Mouse (Mus musculus) heart, adult 8-10 months (tissue): Measurements from ENCODE around the gene Tmem215. TPM values are rescaled to one million over a fixed set of nuclear protein-coding genes. Genes with fewer than 3 reads are reported as not detected.

ENCODE experiments used
- DNase-seq: peaks from one replicate; pipeline ENCODE4 v3.0.0; 2022; ENCODE audit warnings: low spot score
- total RNA-seq, 4 experiments: library from RNA; stranded (reverse); gene quantifications; 2 replicates each; pipeline ENCODE4 v1.2.4; 2022

Gene Tmem215
- total RNA-seq, result under 1 TPM in 1 of 4 experiments, not detected in 3; 0.12 TPM

- no peak for DNase-seq
These were observed at the start of gene Tmem215 for GRCm38 (mm10) chr4:40471880-40472279. Gene Tmem215, plus strand, starts transcription at chr4:40472180.

GRCm38 (mm10) chr4:40431916-40432315 lies 40.1 kb upstream of the Tmem215 start:
- no peak for DNase-seq

GRCm38 (mm10) chr4:40433379-40433778 lies 38.6 kb upstream of the Tmem215 start:
- no peak for DNase-seq

- DNase-seq, result no peak
These were observed 37.6 kb upstream of the Tmem215 start for GRCm38 (mm10) chr4:40434388-40434787.

GRCm38 (mm10) chr4:40443565-40443964 lies 28.4 kb upstream of the Tmem215 start:
- DNase-seq, result no peak

GRCm38 (mm10) chr4:40472700-40473530 lies 935 bp downstream of the Tmem215 start:
- no peak for DNase-seq

- DNase-seq, result no peak
These were observed 1.9 kb downstream of the Tmem215 start for GRCm38 (mm10) chr4:40473911-40474310.

- no peak for DNase-seq
These were observed 6.0 kb downstream of the Tmem215 start for GRCm38 (mm10) chr4:40477963-40478362.

- no peak for DNase-seq
These were observed 14.6 kb downstream of the Tmem215 start for GRCm38 (mm10) chr4:40486546-40486945.

- DNase-seq, result no peak
These were observed 19.8 kb downstream of the Tmem215 start for GRCm38 (mm10) chr4:40491731-40492130.

GRCm38 (mm10) chr4:40496354-40496753 lies 24.4 kb downstream of the Tmem215 start:
- DNase-seq, result no peak

GRCm38 (mm10) chr4:40496828-40497227 lies 24.8 kb downstream of the Tmem215 start:
- no peak for DNase-seq

- no peak for DNase-seq
These were observed 28.0 kb downstream of the Tmem215 start for GRCm38 (mm10) chr4:40499812-40500591.

GRCm38 (mm10) chr4:40502459-40502858 lies 30.5 kb downstream of the Tmem215 start:
- DNase-seq, result no peak

- DNase-seq, result no peak
These were observed 37.6 kb downstream of the Tmem215 start for GRCm38 (mm10) chr4:40509534-40509933.

- DNase-seq, result no peak
These were observed 41.3 kb downstream of the Tmem215 start for GRCm38 (mm10) chr4:40513235-40513634.

- no peak for DNase-seq
These were observed 46.8 kb downstream of the Tmem215 start for GRCm38 (mm10) chr4:40518545-40519324.

Other genes starting within 250 kb of the Tmem215 start
- 1 to 10 TPM; 6.3 to 9.0 (median 7.0) TPM for gene Ddx58, start 232.4 kb upstream of the Tmem215 start, total RNA-seq
- 10 to 100 TPM; 38.6 to 57.0 (median 48.2) TPM for gene Smim27, start 202.6 kb upstream of the Tmem215 start, total RNA-seq
- gene Topors, start 202.3 kb upstream of the Tmem215 start, total RNA-seq, result 10 to 100 TPM in 3 of 4 experiments, 1 to 10 TPM in 1; 9.4 to 11.5 (median 10.1) TPM
- gene Ndufb6, start 192.8 kb upstream of the Tmem215 start, total RNA-seq, result 100 to 1,000 TPM; 477 to 496 (median 482) TPM
- gene Aptx, start 231.0 kb downstream of the Tmem215 start, total RNA-seq, result 10 to 100 TPM; 14.8 to 20.0 (median 16.2) TPM
- gene Dnaja1, start 250.0 kb downstream of the Tmem215 start, total RNA-seq, result 10 to 100 TPM; 46.8 to 94.6 (median 64.6) TPM